Mouse (Mus musculus) E14TG2a.4 (cell line): Measurements from ENCODE around the gene Olfr615.
"Not testable (repeated sequence)": the region's sequence is repeated elsewhere in the genome, so short reads cannot be mapped to it uniquely, and the experiment has no call there.

Experiments used
- CTCF ChIP-seq: conservative IDR thresholded peaks from 2 replicates; pipeline ENCODE4 v1.5.1; 2014; ENCODE audit warnings: low read length
- NANOG ChIP-seq: IDR thresholded peaks from 2 replicates; pipeline ENCODE4 v1.6.1; 2014; ENCODE audit warnings: borderline replicate concordance, low read length, mixed read lengths

DNA sequence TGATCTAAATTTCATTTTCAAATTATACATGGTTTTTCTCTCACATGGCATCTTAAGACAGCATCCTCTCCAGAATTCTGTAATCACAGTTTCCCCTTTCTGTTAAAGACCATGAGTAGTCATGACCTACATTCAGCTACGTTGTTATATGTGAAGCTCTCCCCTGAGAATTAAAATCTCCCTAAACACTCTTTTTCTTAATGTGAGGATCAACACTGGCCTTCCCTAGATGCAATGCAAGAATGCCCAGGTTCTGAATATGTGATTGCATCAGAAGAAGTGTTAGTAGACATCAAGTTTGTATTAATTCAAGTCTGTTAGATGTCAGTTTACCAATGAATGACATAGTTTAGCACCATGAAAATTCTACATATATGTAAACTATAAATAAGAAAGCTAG is 35.1 kb upstream of the Olfr615 start, which contains the start of gene Olfr611:
- not testable (repeated sequence) for TF ChIP-seq CTCF, NANOG
